Mouse (Mus musculus) C2C12 (cell line): ENCODE results near the gene Mrps12. TPM values are rescaled to one million over a fixed set of nuclear protein-coding genes. Genes with fewer than 3 reads are reported as not detected.
"Not testable (repeated sequence)": the region's sequence is repeated elsewhere in the genome, so short reads cannot be mapped to it uniquely, and the experiment has no call there.

Experiments used
- H3K27me3 ChIP-seq: one replicate; pipeline ENCODE4 v1.6.1; 2011; ENCODE audit not compliant: control insufficient read depth, insufficient read depth, insufficient read length
- H3K36me3 ChIP-seq: one replicate; pipeline ENCODE4 v1.6.1; 2011; ENCODE audit not compliant: control insufficient read depth, insufficient read depth
- H3K4me3 ChIP-seq: one replicate; pipeline ENCODE4 v1.5.1; 2011; ENCODE audit warnings: mild to moderate bottlenecking, control low read depth; ENCODE audit not compliant: poor library complexity, insufficient read depth, severe bottlenecking
- H3K79me2 ChIP-seq: one replicate; pipeline ENCODE4 v1.6.1; 2011; ENCODE audit not compliant: control insufficient read depth, insufficient read depth
- H3K79me3 ChIP-seq: one replicate; pipeline ENCODE4 v1.6.1; 2011; ENCODE audit warnings: low read depth, control low read depth
- H3ac ChIP-seq: one replicate; pipeline ENCODE3; 2011; ENCODE audit warnings: low read depth; ENCODE audit not compliant: control insufficient read depth, insufficient read length
- CEBPB ChIP-seq: IDR thresholded peaks from one replicate; pipeline ENCODE4 v1.6.1; 2011; ENCODE audit warnings: low read depth, mild to moderate bottlenecking, control low read depth, moderate library complexity
- CTCF ChIP-seq: IDR thresholded peaks from one replicate; pipeline ENCODE4 v1.5.1; 2011; ENCODE audit not compliant: control insufficient read depth, insufficient read depth, insufficient read length
- FOSL1 ChIP-seq: IDR thresholded peaks from one replicate; pipeline ENCODE4 v1.8.0; 2011; ENCODE audit warnings: mild to moderate bottlenecking, low read length; ENCODE audit not compliant: poor library complexity, insufficient read depth, severe bottlenecking
- MAX ChIP-seq: IDR thresholded peaks from one replicate; pipeline ENCODE4 v1.6.1; 2011; ENCODE audit warnings: mild to moderate bottlenecking, control low read depth
- MYOD1 ChIP-seq: IDR thresholded peaks from one replicate; pipeline ENCODE4 v1.6.1; 2011; ENCODE audit warnings: low read depth; ENCODE audit not compliant: control insufficient read depth, insufficient read length
- MYOG ChIP-seq: IDR thresholded peaks from one replicate; pipeline ENCODE4 v1.6.1; 2011; ENCODE audit not compliant: control insufficient read depth, insufficient read length; ENCODE audit errors: extremely low read depth
- USF1 ChIP-seq: IDR thresholded peaks from one replicate; pipeline ENCODE4 v1.6.1; 2011; ENCODE audit warnings: low read depth, mild to moderate bottlenecking, control low read depth, moderate library complexity
- polyA plus RNA-seq: library from polyadenylated mRNA; unstranded; fragments of >200 nt; fragmentation: generic; extraction: Trizol; gene quantifications from one replicate; pipeline ENCODE4 v1.2.1, GENCODE M21; 2012; ENCODE audit warnings: missing spikeins

Gene Mrps12
- polyA plus RNA-seq, 1 experiment, result 193 TPM

DNA sequence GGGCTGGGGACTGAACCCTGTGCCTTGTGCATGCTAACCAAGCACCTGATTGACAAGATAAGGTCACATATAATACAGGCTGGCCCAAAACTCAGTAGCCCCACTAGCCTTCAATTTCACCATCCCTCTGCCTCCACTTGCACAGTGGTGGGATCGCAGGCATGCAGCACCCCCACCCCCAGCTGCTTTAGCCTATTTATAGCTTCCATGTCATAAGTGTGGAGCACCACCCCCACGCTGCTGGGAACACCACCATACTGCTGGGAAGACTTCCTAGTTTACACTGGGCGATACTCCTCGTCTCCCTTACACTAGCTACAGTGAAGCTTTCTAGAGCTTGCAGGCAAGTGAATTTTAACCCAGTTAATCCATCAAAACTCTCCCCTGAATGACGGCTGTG, 27.0 kb downstream of the Mrps12 start:
- H3K27me3 ChIP-seq, result no peaks in the 10 kb centered on the region
- H3ac ChIP-seq, result no peak overlapping the region
- no peaks in the 10 kb centered on the region for H3K79me3 ChIP-seq
- H3K36me3 ChIP-seq, result no peaks in the 10 kb centered on the region
- no peak for TF ChIP-seq CTCF
- TF ChIP-seq CEBPB, result no peak
- TF ChIP-seq FOSL1, result no peak
- no peak for TF ChIP-seq MAX
- no peak for TF ChIP-seq USF1
- no peaks in the 10 kb centered on the region for H3K79me2 ChIP-seq
- H3K4me3 ChIP-seq, result no peak overlapping the region

DNA sequence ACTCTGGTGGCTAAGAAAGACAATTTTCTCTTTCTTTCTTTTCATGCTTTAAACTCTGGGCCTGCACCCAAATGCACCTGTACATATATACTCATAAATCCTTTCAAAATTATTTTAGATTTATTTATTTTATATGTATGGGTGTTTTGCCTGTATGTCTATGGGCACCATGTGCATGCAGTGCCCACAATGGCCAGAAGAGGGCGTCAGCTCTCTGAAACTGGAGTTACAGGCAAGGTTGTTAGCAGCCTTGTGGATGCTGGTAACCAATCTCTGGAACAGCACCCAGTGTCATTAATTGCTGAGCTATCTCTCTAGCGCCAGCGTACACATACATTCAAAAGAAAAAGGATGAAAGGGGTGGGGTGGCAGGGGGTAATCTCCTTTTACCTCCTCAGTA, 30.7 kb downstream of the Mrps12 start:
- no peak for TF ChIP-seq MYOD1
- no peak for TF ChIP-seq USF1
- no peak for TF ChIP-seq CTCF
- no peak for TF ChIP-seq MYOG
- no peak for TF ChIP-seq FOSL1
- no peak for TF ChIP-seq MAX
- no peak for TF ChIP-seq CEBPB
- Histone ChIP-seq H3K79me2 (no peaks in the 10 kb centered on the region), H3K36me3 (no peaks in the 10 kb centered on the region), H3K27me3 (no peaks in the 10 kb centered on the region), H3ac (no peak overlapping the region), H3K4me3 (no peak overlapping the region), H3K79me3 (no peaks in the 10 kb centered on the region)

DNA sequence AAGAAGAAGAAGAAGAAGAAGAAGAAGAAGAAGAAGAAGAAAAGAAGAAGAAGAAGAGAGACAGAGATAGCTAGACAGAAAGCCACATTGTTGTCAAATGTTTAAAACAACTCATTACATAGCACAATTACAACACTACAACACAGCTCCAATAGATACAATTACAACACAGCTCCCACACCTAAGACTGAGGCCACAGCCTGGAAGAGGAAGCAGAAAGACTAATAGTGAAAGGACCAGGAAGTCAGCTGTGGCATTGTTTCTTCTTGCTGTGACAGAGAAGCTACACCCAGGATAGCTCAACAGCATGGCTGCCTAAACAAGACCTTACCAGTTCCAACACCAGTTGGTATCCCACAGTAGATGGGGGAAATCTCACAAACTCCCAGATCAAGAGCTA, 32.2 kb downstream of the Mrps12 start:
- no peak overlapping the region for H3K4me3 ChIP-seq
- H3K79me2 ChIP-seq, result no peaks in the 10 kb centered on the region
- no peak overlapping the region for H3ac ChIP-seq
- TF ChIP-seq MYOG (no peak), CTCF (no peak), MYOD1 (no peak), USF1 (no peak), FOSL1 (no peak), MAX (no peak), CEBPB (no peak)
- H3K79me3 ChIP-seq, result no peaks in the 10 kb centered on the region
- H3K27me3 ChIP-seq, result no peaks in the 10 kb centered on the region
- no peaks in the 10 kb centered on the region for H3K36me3 ChIP-seq

DNA sequence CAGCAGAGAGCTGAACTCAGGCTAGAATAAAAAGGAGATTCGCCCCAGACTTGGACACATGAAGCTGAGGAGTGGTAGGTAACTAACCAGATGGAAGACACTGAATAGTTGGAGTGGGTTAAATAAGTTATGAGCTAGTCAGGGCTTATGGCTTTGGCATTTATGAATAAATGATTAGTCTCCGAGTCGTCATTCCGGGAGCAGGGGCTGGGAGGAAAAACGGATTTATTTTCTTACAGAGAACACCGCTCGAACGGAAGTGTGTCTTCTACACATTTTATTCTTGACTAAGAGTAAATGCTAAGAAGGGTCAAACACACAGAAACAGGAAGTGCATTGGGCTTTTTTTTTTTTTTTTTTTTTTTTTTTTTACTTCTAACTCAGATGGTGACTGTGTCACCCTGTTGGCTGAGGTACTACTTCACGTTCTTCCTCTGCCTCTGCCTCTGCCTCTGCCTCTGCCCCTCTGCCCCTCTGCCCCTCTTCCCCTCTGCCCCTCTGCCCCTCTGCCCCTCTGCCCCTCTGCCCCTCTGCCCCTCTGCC, 38.9 kb downstream of the Mrps12 start:
- TF ChIP-seq FOSL1 (no peak), USF1 (no peak), MYOG (no peak), CTCF (no peak), CEBPB (no peak), MYOD1 (no peak), MAX (no peak)
- no peaks in the 10 kb centered on the region for H3K79me3 ChIP-seq
- no peaks in the 10 kb centered on the region for H3K79me2 ChIP-seq
- H3ac ChIP-seq, result no peak overlapping the region
- no peak overlapping the region for H3K4me3 ChIP-seq
- no peaks in the 10 kb centered on the region for H3K36me3 ChIP-seq
- H3K27me3 ChIP-seq, result peaks cover 6% of the 10 kb centered on the region

DNA sequence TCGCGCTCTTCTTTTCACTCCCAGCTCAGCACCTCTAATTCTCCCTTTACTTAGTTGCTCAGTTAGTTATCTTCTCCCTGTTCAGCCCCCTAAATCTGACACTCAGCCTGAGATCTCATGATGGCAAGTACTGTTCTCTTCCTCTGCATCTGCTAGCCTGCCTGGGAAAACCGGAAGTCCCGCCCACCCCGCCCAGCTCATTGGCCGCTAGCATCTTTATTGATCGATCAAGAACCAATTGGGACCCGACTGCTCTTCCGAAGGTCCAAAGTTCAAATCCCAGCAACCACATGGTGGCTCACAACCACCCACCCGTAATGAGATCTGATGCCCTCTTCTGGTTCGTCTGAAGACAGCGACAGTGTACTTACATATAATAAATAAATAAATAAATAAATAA, 40.3 kb downstream of the Mrps12 start:
- peaks cover 11% of the 10 kb centered on the region for H3K27me3 ChIP-seq
- not testable (repeated sequence) for H3K4me3 ChIP-seq, H3K79me2 ChIP-seq, H3K79me3 ChIP-seq, H3K36me3 ChIP-seq, H3ac ChIP-seq

DNA sequence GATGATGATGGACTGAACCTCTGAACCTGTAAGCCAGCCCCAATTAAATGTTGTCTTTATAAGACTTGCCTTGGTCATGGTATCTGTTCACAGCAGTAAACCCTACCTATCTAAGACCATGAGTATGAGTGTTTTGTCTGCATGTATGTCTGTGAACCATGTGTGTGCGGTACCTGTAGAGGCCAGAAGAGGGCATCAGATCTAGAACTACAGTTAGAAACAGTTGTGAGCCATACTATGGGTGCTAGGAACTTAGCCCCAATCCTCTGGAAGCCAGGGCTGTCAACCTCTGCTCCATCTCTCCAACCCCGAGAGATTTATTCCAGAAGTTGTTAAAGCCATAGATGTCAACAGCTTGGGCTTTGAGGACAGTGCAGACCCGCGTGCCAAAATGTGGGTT, 41.4 kb downstream of the Mrps12 start:
- TF ChIP-seq MYOG, result no peak
- TF ChIP-seq MAX, result no peak
- no peak for TF ChIP-seq CTCF
- no peak for TF ChIP-seq CEBPB
- TF ChIP-seq USF1, result no peak
- TF ChIP-seq FOSL1, result no peak
- no peak for TF ChIP-seq MYOD1
- Histone ChIP-seq H3K79me3 (no peaks in the 10 kb centered on the region), H3ac (no peak overlapping the region), H3K4me3 (no peak overlapping the region), H3K79me2 (no peaks in the 10 kb centered on the region), H3K36me3 (no peaks in the 10 kb centered on the region), H3K27me3 (peaks cover 11% of the 10 kb centered on the region)
